Mouse (Mus musculus): ENCODE results near the gene Mcoln2. TPM values are rescaled to one million over a fixed set of nuclear protein-coding genes. Genes with fewer than 3 reads are reported as not detected.
A peak's percentile ranks its signal among the peaks of the same experiment; 100 is the strongest.

The Mcoln2 gene
- polyA plus RNA-seq, 1 experiment from 2014 or later: 2.5 TPM

DNA sequence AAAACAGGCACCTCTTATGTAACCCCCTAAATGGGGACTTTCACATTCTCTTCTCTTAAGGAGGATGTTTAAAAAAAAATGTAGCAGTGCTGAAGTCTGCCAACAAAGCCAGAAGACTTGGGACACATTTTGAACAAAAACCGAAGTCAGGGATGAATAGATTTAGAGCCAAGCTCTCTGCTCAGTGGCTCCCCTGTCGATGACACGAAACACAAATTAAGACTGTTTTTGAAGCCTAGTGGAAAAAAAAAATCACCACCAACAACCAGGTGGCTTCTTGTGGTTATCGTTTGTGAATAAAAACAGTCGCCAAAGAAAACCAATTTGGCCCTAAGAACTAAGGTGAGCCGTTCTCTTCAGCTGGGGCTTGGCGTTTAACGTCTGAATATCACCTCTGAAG is 2.7 kb downstream of the Mcoln2 start:
- Histone ChIP-seq H3K4me3 (replicated peaks; ENCODE audit: low read length) (no peak overlapping the region), H3K36me3 (ENCODE audit: control insufficient read depth, insufficient read depth, low read length) (no peaks in the 10 kb centered on the region), H3K27me3 (ENCODE audit: control insufficient read depth, insufficient read depth, low read length) (no peaks in the 10 kb centered on the region), H3K4me2 (ENCODE audit: low read depth, low read length) (no peak overlapping the region), H3K27ac (ENCODE audit: low read length) (no peak overlapping the region), H3K9me3 (replicated peaks; ENCODE audit: control insufficient read depth, low read length) (no peaks in the 10 kb centered on the region), H3K9ac (ENCODE audit: low read length) (no peak overlapping the region), H3K4me1 (ENCODE audit: control insufficient read depth, insufficient read depth, low read length) (peaks cover 4% of the 10 kb centered on the region; the same call in 1 of the 2 replicates)
- ATAC-seq (ENCODE audit: insufficient read depth, low FRiP score): no peak
- WGBS: 85% methylated on average over 8 of the region's 8 CpGs

DNA sequence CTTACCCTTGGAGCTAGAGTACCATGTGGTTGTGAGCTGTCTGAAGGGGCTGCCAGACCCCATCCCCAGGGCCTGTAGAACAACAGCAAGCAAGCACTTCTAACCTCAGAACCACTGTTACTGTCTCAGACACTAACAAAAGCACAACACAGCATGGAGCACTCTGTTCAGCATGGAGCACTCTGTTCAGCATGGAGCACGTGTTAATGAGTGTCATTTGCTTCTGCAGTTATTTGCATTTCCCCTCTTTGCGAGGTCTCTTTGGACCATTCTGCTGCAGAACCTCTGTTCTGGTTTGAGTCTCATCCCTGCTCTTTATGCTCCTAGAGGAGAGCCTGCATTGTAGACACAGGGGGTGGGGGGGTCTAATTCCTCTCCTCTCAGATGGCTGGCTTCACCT is 3.3 kb downstream of the Mcoln2 start:
- 81% methylated on average over 2 of the region's 2 CpGs for WGBS

GRCm38 (mm10) chr3:146153862-146154611 is 4.4 kb downstream of the Mcoln2 start:
- Histone ChIP-seq H3K27me3 (ENCODE audit: control insufficient read depth, insufficient read depth, low read length) (no peaks in the 10 kb centered on the region), H3K9me3 (replicated peaks; ENCODE audit: control insufficient read depth, low read length) (no peaks in the 10 kb centered on the region)
- no peak for ATAC-seq (ENCODE audit: insufficient read depth, low FRiP score)

More for the DNA sequence above, 3.3 kb downstream of the Mcoln2 start:
- no peaks in the 10 kb centered on the region for H3K36me3 ChIP-seq (ENCODE audit: control insufficient read depth, insufficient read depth, low read length)
- no peak overlapping the region for H3K27ac ChIP-seq (ENCODE audit: low read length)
- no peak overlapping the region for H3K9ac ChIP-seq (ENCODE audit: low read length)
- no peak for ATAC-seq (ENCODE audit: insufficient read depth, low FRiP score)
- no peaks in the 10 kb centered on the region for H3K27me3 ChIP-seq (ENCODE audit: control insufficient read depth, insufficient read depth, low read length)
- H3K4me2 ChIP-seq (ENCODE audit: low read depth, low read length): no peak overlapping the region
- H3K4me1 ChIP-seq (ENCODE audit: control insufficient read depth, insufficient read depth, low read length): peaks cover 4% of the 10 kb centered on the region; the same call in 1 of the 2 replicates
- no peaks in the 10 kb centered on the region for H3K9me3 ChIP-seq (replicated peaks; ENCODE audit: control insufficient read depth, low read length)
- no peak overlapping the region for H3K4me3 ChIP-seq (replicated peaks; ENCODE audit: low read length)

DNA sequence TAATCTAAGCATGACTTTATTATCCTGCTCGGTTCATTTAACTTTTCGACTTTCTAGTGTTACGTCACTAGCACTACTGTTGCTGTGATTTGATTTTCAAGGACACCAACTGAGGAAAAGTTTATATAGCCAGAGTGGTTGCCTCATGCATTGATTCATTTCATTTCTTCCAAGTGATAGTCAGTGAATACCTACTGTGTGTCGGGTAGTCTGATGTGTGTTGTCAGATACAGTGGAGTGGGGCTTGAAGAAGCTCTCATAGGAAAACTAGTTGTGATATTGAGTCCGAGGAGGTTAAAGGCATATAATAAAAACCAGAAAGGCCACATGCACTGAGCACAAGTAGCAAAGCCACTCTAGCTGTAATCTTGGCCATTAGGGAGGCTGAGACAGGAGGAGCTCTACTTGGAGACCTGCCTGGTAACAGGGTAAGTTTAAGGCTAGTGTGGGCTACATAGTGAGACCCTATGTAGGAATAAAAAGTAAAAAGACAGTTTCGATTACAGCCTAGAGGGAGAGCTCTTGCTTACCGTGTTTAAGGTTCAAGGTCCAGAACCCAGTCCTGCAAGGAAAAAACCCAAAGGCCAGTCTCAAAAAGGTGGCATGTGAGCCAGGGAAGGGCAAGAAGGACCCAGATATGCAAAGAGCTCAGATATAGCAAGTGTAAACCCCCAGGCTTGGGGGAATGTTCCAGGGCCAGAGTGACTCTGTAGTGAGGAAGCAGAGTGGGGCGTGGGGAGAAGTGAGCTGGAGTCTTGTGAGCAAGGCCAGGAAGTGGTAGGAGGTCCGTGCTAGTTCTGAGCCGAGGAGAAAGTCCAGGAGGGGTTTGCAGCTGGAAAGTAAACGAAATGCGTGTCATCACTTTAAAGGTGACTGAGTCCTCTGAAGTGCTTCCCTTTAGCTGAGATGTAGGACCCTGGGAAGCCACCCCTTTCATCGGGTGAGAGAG is 6.3 kb downstream of the Mcoln2 start:
- H3K4me2 ChIP-seq (ENCODE audit: low read depth, low read length): no peak overlapping the region
- H3K27ac ChIP-seq (ENCODE audit: low read length): no peak overlapping the region
- no peak overlapping the region for H3K9ac ChIP-seq (ENCODE audit: low read length)
- no peaks in the 10 kb centered on the region for H3K9me3 ChIP-seq (replicated peaks; ENCODE audit: control insufficient read depth, low read length)
- no peaks in the 10 kb centered on the region for H3K4me1 ChIP-seq (ENCODE audit: control insufficient read depth, insufficient read depth, low read length)
- no peak overlapping the region for H3K4me3 ChIP-seq (replicated peaks; ENCODE audit: low read length)
- no peaks in the 10 kb centered on the region for H3K27me3 ChIP-seq (ENCODE audit: control insufficient read depth, insufficient read depth, low read length)
- WGBS: 67% methylated on average over 13 of the region's 13 CpGs
- H3K36me3 ChIP-seq (ENCODE audit: control insufficient read depth, insufficient read depth, low read length): no peaks in the 10 kb centered on the region
- ATAC-seq (ENCODE audit: insufficient read depth, low FRiP score): no peak

More at GRCm38 (mm10) chr3:146153862-146154611, 4.4 kb downstream of the Mcoln2 start:
- Histone ChIP-seq H3K36me3 (ENCODE audit: control insufficient read depth, insufficient read depth, low read length) (no peaks in the 10 kb centered on the region), H3K4me1 (ENCODE audit: control insufficient read depth, insufficient read depth, low read length) (peaks cover 4% of the 10 kb centered on the region; the same call in 1 of the 2 replicates), H3K27ac (ENCODE audit: low read length) (no peak overlapping the region), H3K4me3 (replicated peaks; ENCODE audit: low read length) (no peak overlapping the region), H3K4me2 (ENCODE audit: low read depth, low read length) (no peak overlapping the region), H3K9ac (ENCODE audit: low read length) (no peak overlapping the region)
- 39% methylated on average over 12 of the region's 12 CpGs for WGBS

GRCm38 (mm10) chr3:146156811-146157210 is 7.2 kb downstream of the Mcoln2 start:
- H3K4me3 ChIP-seq (replicated peaks; ENCODE audit: low read length): no peak overlapping the region
- H3K4me2 ChIP-seq (ENCODE audit: low read depth, low read length): no peak overlapping the region
- H3K36me3 ChIP-seq (ENCODE audit: control insufficient read depth, insufficient read depth, low read length): no peaks in the 10 kb centered on the region
- H3K27me3 ChIP-seq (ENCODE audit: control insufficient read depth, insufficient read depth, low read length): no peaks in the 10 kb centered on the region
- no peak overlapping the region for H3K27ac ChIP-seq (ENCODE audit: low read length)
- no peak overlapping the region for H3K9ac ChIP-seq (ENCODE audit: low read length)
- no peaks in the 10 kb centered on the region for H3K9me3 ChIP-seq (replicated peaks; ENCODE audit: control insufficient read depth, low read length)
- no peak for ATAC-seq (ENCODE audit: insufficient read depth, low FRiP score)
- no peaks in the 10 kb centered on the region for H3K4me1 ChIP-seq (ENCODE audit: control insufficient read depth, insufficient read depth, low read length)
- WGBS: 63% methylated on average over 2 of the region's 2 CpGs

DNA sequence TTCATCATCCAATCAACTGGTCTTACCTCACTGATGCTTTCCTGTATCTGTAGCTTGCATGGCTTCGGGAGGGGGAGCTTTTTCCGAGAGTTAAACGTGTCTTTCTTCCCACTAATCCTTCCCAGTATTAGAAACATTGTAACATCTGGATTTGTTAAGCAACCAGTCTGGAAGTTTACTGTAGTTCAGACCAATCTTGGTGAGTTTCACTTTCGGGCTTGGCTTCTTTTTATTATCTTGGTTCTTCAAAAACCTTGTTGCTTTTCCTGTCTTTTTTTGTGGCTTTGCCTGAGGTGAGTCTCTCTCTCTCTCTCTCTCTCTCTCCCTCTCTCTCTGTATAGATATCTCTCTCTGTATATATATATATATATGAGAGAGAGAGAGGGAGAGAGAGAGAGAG is 8.4 kb downstream of the Mcoln2 start:
- H3K4me1 ChIP-seq (ENCODE audit: control insufficient read depth, insufficient read depth, low read length): no peaks in the 10 kb centered on the region

GRCm38 (mm10) chr3:146159360-146159759 is 9.7 kb downstream of the Mcoln2 start:
- WGBS: 86% methylated on average over 2 of the region's 2 CpGs
- Histone ChIP-seq H3K36me3 (ENCODE audit: control insufficient read depth, insufficient read depth, low read length) (no peaks in the 10 kb centered on the region), H3K4me2 (ENCODE audit: low read depth, low read length) (no peak overlapping the region), H3K9ac (ENCODE audit: low read length) (no peak overlapping the region), H3K4me1 (ENCODE audit: control insufficient read depth, insufficient read depth, low read length) (no peaks in the 10 kb centered on the region), H3K9me3 (replicated peaks; ENCODE audit: control insufficient read depth, low read length) (no peaks in the 10 kb centered on the region), H3K27ac (ENCODE audit: low read length) (no peak overlapping the region), H3K4me3 (replicated peaks; ENCODE audit: low read length) (no peak overlapping the region), H3K27me3 (ENCODE audit: control insufficient read depth, insufficient read depth, low read length) (no peaks in the 10 kb centered on the region)
- no peak for ATAC-seq (ENCODE audit: insufficient read depth, low FRiP score)

More for the DNA sequence above, 8.4 kb downstream of the Mcoln2 start:
- 57% methylated on average over 4 of the region's 4 CpGs for WGBS
- H3K9ac ChIP-seq (ENCODE audit: low read length): no peak overlapping the region
- no peak for ATAC-seq (ENCODE audit: insufficient read depth, low FRiP score)
- H3K36me3 ChIP-seq (ENCODE audit: control insufficient read depth, insufficient read depth, low read length): no peaks in the 10 kb centered on the region
- H3K27ac ChIP-seq (ENCODE audit: low read length): no peak overlapping the region
- H3K4me3 ChIP-seq (replicated peaks; ENCODE audit: low read length): no peak overlapping the region
- H3K4me2 ChIP-seq (ENCODE audit: low read depth, low read length): no peak overlapping the region
- H3K9me3 ChIP-seq (replicated peaks; ENCODE audit: control insufficient read depth, low read length): no peaks in the 10 kb centered on the region
- no peaks in the 10 kb centered on the region for H3K27me3 ChIP-seq (ENCODE audit: control insufficient read depth, insufficient read depth, low read length)

DNA sequence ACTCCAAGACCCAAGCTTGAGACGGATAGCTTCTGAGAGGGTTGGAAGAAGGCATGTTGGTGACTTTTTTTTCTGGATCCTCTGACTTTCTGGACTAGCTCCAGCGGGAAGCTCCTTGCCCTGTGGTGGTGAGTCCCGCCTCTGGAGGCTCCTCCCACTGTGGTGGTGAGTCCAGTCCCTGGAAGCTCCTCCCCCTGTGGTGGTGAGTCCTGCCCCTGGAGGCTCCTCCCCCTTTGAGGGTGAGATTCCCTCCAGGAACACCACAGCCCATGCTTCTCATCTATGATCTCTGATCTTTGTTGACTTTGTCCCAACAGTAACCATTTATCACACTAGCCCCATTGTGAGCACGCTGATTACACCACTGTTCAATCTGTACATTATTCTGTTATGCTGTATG is 12.6 kb downstream of the Mcoln2 start:
- Histone ChIP-seq H3K27me3 (ENCODE audit: control insufficient read depth, insufficient read depth, low read length) (no peaks in the 10 kb centered on the region), H3K9me3 (replicated peaks; ENCODE audit: control insufficient read depth, low read length) (no peaks in the 10 kb centered on the region), H3K36me3 (ENCODE audit: control insufficient read depth, insufficient read depth, low read length) (no peaks in the 10 kb centered on the region), H3K4me3 (replicated peaks; ENCODE audit: low read length) (no peak overlapping the region), H3K4me2 (ENCODE audit: low read depth, low read length) (no peak overlapping the region), H3K4me1 (ENCODE audit: control insufficient read depth, insufficient read depth, low read length) (no peaks in the 10 kb centered on the region), H3K27ac (ENCODE audit: low read length) (no peak overlapping the region), H3K9ac (ENCODE audit: low read length) (no peak overlapping the region)
- 69% methylated on average over 4 of the region's 4 CpGs for WGBS
- ATAC-seq (ENCODE audit: insufficient read depth, low FRiP score): peak; percentile 25; the same call in 1 of the 2 replicates

DNA sequence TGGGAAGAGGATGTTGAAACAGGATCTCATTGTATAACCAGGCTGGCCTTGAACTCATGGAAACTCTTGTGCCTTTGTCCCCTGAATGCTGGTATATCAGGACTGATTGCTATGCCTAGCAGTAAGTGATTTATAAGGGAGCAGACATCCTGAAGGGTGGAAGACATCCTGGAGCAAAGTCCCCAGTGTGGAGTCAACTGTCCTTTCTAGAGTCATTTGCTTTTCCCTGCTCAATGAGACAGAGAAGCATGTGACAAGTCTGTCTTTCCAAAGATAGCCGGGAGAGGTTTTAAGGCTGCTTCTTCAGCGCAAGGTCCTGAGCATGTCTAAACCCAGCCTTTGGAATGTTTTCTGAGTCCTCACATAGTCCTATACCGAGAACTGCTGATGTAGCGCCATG is 19.7 kb downstream of the Mcoln2 start:
- Histone ChIP-seq H3K9ac (ENCODE audit: low read length) (no peak overlapping the region), H3K27ac (ENCODE audit: low read length) (no peak overlapping the region)

More for the DNA sequence above, 19.7 kb downstream of the Mcoln2 start:
- Histone ChIP-seq H3K9me3 (replicated peaks; ENCODE audit: control insufficient read depth, low read length) (no peaks in the 10 kb centered on the region), H3K36me3 (ENCODE audit: control insufficient read depth, insufficient read depth, low read length) (no peaks in the 10 kb centered on the region), H3K4me2 (ENCODE audit: low read depth, low read length) (no peak overlapping the region), H3K4me1 (ENCODE audit: control insufficient read depth, insufficient read depth, low read length) (no peaks in the 10 kb centered on the region), H3K4me3 (replicated peaks; ENCODE audit: low read length) (no peak overlapping the region), H3K27me3 (ENCODE audit: control insufficient read depth, insufficient read depth, low read length) (no peaks in the 10 kb centered on the region)
- ATAC-seq (ENCODE audit: insufficient read depth, low FRiP score): no peak
- WGBS: 92% methylated on average over 4 of the region's 4 CpGs
